Mouse (Mus musculus): ENCODE data around the gene Majin. TPM values are rescaled to one million over a fixed set of nuclear protein-coding genes. Genes with fewer than 3 reads are reported as not detected.

Gene Majin
- polyA plus RNA-seq, 1 experiment from 2014 or later, result not detected

GRCm38 (mm10) chr19:6157220-6157619 lies 27.0 kb upstream of the Majin start:
- no peak overlapping the region for H3K9ac ChIP-seq (ENCODE audit: low read length)
- H3K4me3 ChIP-seq (ENCODE audit: low read length), result no peak overlapping the region
- H3K9me3 ChIP-seq (ENCODE audit: control insufficient read depth, low read length), result no peaks in the 10 kb centered on the region
- H3K27me3 ChIP-seq (ENCODE audit: control insufficient read depth, insufficient read depth, low read depth, low read length), result no peaks in the 10 kb centered on the region
- 64% methylated on average over 6 of the region's 6 CpGs for WGBS
- no peak for ATAC-seq (ENCODE audit: low read depth)
- no peaks in the 10 kb centered on the region for H3K4me1 ChIP-seq (replicated peaks; ENCODE audit: control insufficient read depth, insufficient read depth, low read length)
- no peak overlapping the region for H3K27ac ChIP-seq (ENCODE audit: low read length)
- H3K36me3 ChIP-seq (ENCODE audit: control insufficient read depth, insufficient read depth, low read length), result no peaks in the 10 kb centered on the region
- H3K4me2 ChIP-seq (ENCODE audit: low read depth, low read length), result no peak overlapping the region

- WGBS, result 38% methylated on average over 10 of the region's 10 CpGs
These were observed 20.2 kb upstream of the Majin start for GRCm38 (mm10) chr19:6163872-6164547.

GRCm38 (mm10) chr19:6166750-6167149 lies 17.4 kb upstream of the Majin start:
- no peak overlapping the region for H3K27ac ChIP-seq (ENCODE audit: low read length)
- H3K9ac ChIP-seq (ENCODE audit: low read length), result no peak overlapping the region
- no peaks in the 10 kb centered on the region for H3K27me3 ChIP-seq (ENCODE audit: control insufficient read depth, insufficient read depth, low read depth, low read length)
- no peaks in the 10 kb centered on the region for H3K9me3 ChIP-seq (ENCODE audit: control insufficient read depth, low read length)
- no peak for ATAC-seq (ENCODE audit: low read depth)
- H3K4me3 ChIP-seq (ENCODE audit: low read length), result no peak overlapping the region
- no peaks in the 10 kb centered on the region for H3K36me3 ChIP-seq (ENCODE audit: control insufficient read depth, insufficient read depth, low read length)
- 79% methylated on average over 4 of the region's 4 CpGs for WGBS
- H3K4me1 ChIP-seq (replicated peaks; ENCODE audit: control insufficient read depth, insufficient read depth, low read length), result no peaks in the 10 kb centered on the region; the same call in 1 of the 2 replicates
- H3K4me2 ChIP-seq (ENCODE audit: low read depth, low read length), result no peak overlapping the region

More at GRCm38 (mm10) chr19:6163872-6164547, 20.2 kb upstream of the Majin start:
- Histone ChIP-seq H3K4me3 (ENCODE audit: low read length) (no peak overlapping the region), H3K9ac (ENCODE audit: low read length) (no peak overlapping the region), H3K36me3 (ENCODE audit: control insufficient read depth, insufficient read depth, low read length) (no peaks in the 10 kb centered on the region), H3K4me2 (ENCODE audit: low read depth, low read length) (peak overlapping the region; percentile 9; the same call in 1 of the 2 replicates), H3K9me3 (ENCODE audit: control insufficient read depth, low read length) (no peaks in the 10 kb centered on the region), H3K4me1 (replicated peaks; ENCODE audit: control insufficient read depth, insufficient read depth, low read length) (no peaks in the 10 kb centered on the region; the same call in 1 of the 2 replicates), H3K27ac (ENCODE audit: low read length) (no peak overlapping the region), H3K27me3 (ENCODE audit: control insufficient read depth, insufficient read depth, low read depth, low read length) (no peaks in the 10 kb centered on the region)
- no peak for ATAC-seq (ENCODE audit: low read depth)

GRCm38 (mm10) chr19:6171215-6171614 lies 13.0 kb upstream of the Majin start:
- Histone ChIP-seq H3K4me3 (ENCODE audit: low read length) (no peak overlapping the region), H3K9ac (ENCODE audit: low read length) (no peak overlapping the region), H3K9me3 (ENCODE audit: control insufficient read depth, low read length) (no peaks in the 10 kb centered on the region), H3K36me3 (ENCODE audit: control insufficient read depth, insufficient read depth, low read length) (no peaks in the 10 kb centered on the region), H3K4me2 (ENCODE audit: low read depth, low read length) (no peak overlapping the region), H3K27me3 (ENCODE audit: control insufficient read depth, insufficient read depth, low read depth, low read length) (no peaks in the 10 kb centered on the region), H3K27ac (ENCODE audit: low read length) (no peak overlapping the region), H3K4me1 (replicated peaks; ENCODE audit: control insufficient read depth, insufficient read depth, low read length) (no peaks in the 10 kb centered on the region)
- 74% methylated on average over 8 of the region's 8 CpGs for WGBS
- no peak for ATAC-seq (ENCODE audit: low read depth)

- Histone ChIP-seq H3K27ac (ENCODE audit: low read length) (no peak overlapping the region), H3K4me1 (replicated peaks; ENCODE audit: control insufficient read depth, insufficient read depth, low read length) (no peaks in the 10 kb centered on the region), H3K4me2 (ENCODE audit: low read depth, low read length) (no peak overlapping the region), H3K4me3 (ENCODE audit: low read length) (no peak overlapping the region), H3K27me3 (ENCODE audit: control insufficient read depth, insufficient read depth, low read depth, low read length) (no peaks in the 10 kb centered on the region), H3K9me3 (ENCODE audit: control insufficient read depth, low read length) (no peaks in the 10 kb centered on the region), H3K9ac (ENCODE audit: low read length) (no peak overlapping the region), H3K36me3 (ENCODE audit: control insufficient read depth, insufficient read depth, low read length) (no peaks in the 10 kb centered on the region)
- ATAC-seq (ENCODE audit: low read depth), result no peak
- WGBS, result 16% methylated on average over 5 of the region's 5 CpGs
These were observed 9.4 kb upstream of the Majin start for GRCm38 (mm10) chr19:6174771-6175170.

- WGBS, result 93% methylated on average over 3 of the region's 6 CpGs
- no peaks in the 10 kb centered on the region for H3K36me3 ChIP-seq (ENCODE audit: control insufficient read depth, insufficient read depth, low read length)
- ATAC-seq (ENCODE audit: low read depth), result no peak
These were observed 5.4 kb upstream of the Majin start for GRCm38 (mm10) chr19:6178775-6179174.

GRCm38 (mm10) chr19:6181629-6182028 lies 2.6 kb upstream of the Majin start:
- 12% methylated on average over 5 of the region's 5 CpGs for WGBS
- no peaks in the 10 kb centered on the region for H3K4me1 ChIP-seq (replicated peaks; ENCODE audit: control insufficient read depth, insufficient read depth, low read length)
- no peak overlapping the region for H3K27ac ChIP-seq (ENCODE audit: low read length)
- no peak overlapping the region for H3K4me3 ChIP-seq (ENCODE audit: low read length)
- H3K27me3 ChIP-seq (ENCODE audit: control insufficient read depth, insufficient read depth, low read depth, low read length), result no peaks in the 10 kb centered on the region
- no peak overlapping the region for H3K9ac ChIP-seq (ENCODE audit: low read length)
- H3K36me3 ChIP-seq (ENCODE audit: control insufficient read depth, insufficient read depth, low read length), result no peaks in the 10 kb centered on the region
- no peaks in the 10 kb centered on the region for H3K9me3 ChIP-seq (ENCODE audit: control insufficient read depth, low read length)
- no peak for ATAC-seq (ENCODE audit: low read depth)
- H3K4me2 ChIP-seq (ENCODE audit: low read depth, low read length), result no peak overlapping the region

More at GRCm38 (mm10) chr19:6178775-6179174, 5.4 kb upstream of the Majin start:
- Histone ChIP-seq H3K9me3 (ENCODE audit: control insufficient read depth, low read length) (no peaks in the 10 kb centered on the region), H3K27ac (ENCODE audit: low read length) (no peak overlapping the region), H3K4me2 (ENCODE audit: low read depth, low read length) (no peak overlapping the region), H3K4me3 (ENCODE audit: low read length) (no peak overlapping the region), H3K4me1 (replicated peaks; ENCODE audit: control insufficient read depth, insufficient read depth, low read length) (no peaks in the 10 kb centered on the region), H3K9ac (ENCODE audit: low read length) (no peak overlapping the region), H3K27me3 (ENCODE audit: control insufficient read depth, insufficient read depth, low read depth, low read length) (no peaks in the 10 kb centered on the region)

GRCm38 (mm10) chr19:6182534-6182933 lies 1.7 kb upstream of the Majin start:
- Histone ChIP-seq H3K4me3 (ENCODE audit: low read length) (no peak overlapping the region), H3K4me1 (replicated peaks; ENCODE audit: control insufficient read depth, insufficient read depth, low read length) (no peaks in the 10 kb centered on the region), H3K9me3 (ENCODE audit: control insufficient read depth, low read length) (no peaks in the 10 kb centered on the region), H3K9ac (ENCODE audit: low read length) (no peak overlapping the region), H3K4me2 (ENCODE audit: low read depth, low read length) (no peak overlapping the region), H3K27ac (ENCODE audit: low read length) (no peak overlapping the region), H3K27me3 (ENCODE audit: control insufficient read depth, insufficient read depth, low read depth, low read length) (no peaks in the 10 kb centered on the region), H3K36me3 (ENCODE audit: control insufficient read depth, insufficient read depth, low read length) (no peaks in the 10 kb centered on the region)
- no peak for ATAC-seq (ENCODE audit: low read depth)
- 22% methylated on average over 3 of the region's 3 CpGs for WGBS

- Histone ChIP-seq H3K4me2 (ENCODE audit: low read depth, low read length) (no peak overlapping the region), H3K9me3 (ENCODE audit: control insufficient read depth, low read length) (no peaks in the 10 kb centered on the region), H3K36me3 (ENCODE audit: control insufficient read depth, insufficient read depth, low read length) (no peaks in the 10 kb centered on the region), H3K4me3 (ENCODE audit: low read length) (no peak overlapping the region), H3K4me1 (replicated peaks; ENCODE audit: control insufficient read depth, insufficient read depth, low read length) (no peaks in the 10 kb centered on the region), H3K27ac (ENCODE audit: low read length) (no peak overlapping the region), H3K9ac (ENCODE audit: low read length) (no peak overlapping the region), H3K27me3 (ENCODE audit: control insufficient read depth, insufficient read depth, low read depth, low read length) (no peaks in the 10 kb centered on the region)
- 54% methylated on average over 2 of the region's 2 CpGs for WGBS
- no peak for ATAC-seq (ENCODE audit: low read depth)
These were observed 20.1 kb downstream of the Majin start for GRCm38 (mm10) chr19:6204265-6204664.
